Mouse (Mus musculus): Measurements from ENCODE around the gene Gm49027.

Gm49027 gene

DNA sequence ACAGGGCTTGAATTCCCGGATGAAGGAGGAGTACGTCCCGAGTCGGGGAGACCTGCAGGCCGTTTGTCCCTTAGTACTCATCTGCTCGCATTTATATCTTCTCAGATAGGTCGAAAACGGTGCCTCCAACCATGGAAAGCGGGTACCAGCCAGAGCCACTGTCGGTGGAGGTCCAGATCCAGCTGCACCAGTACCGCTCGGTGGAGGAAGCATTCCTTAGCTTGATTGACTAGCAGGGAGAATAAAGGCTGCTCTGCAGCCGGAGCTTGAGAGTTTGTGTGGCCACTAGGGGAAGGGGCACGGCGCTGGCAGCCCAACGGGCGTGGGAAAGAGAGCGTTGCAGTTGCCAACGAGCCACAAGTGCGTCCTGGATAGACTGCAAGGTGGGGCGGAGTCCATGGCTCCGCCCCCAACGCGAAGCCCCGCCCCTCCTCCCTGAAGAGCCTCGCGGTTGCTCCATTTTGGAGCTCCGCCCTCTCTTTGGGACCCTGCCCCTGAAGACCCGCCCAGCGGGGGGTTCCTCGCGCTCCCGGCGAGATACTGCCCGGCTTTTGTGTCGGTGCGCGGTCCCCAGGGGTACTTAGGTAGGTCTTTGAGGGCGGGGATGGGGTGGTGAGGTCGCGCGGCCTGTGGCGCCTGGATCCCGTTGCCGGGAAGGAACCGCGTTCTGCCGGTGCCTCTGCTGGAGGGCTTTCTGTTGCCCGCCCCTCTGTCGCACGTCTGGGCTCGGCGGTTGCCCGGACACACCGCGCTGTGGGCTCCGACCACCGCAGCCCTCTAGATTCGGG, 17.2 kb downstream of the Gm49027 start:
- peak; percentile 90 for DNase-seq (ENCODE audit: low read depth, low spot score)

DNA sequence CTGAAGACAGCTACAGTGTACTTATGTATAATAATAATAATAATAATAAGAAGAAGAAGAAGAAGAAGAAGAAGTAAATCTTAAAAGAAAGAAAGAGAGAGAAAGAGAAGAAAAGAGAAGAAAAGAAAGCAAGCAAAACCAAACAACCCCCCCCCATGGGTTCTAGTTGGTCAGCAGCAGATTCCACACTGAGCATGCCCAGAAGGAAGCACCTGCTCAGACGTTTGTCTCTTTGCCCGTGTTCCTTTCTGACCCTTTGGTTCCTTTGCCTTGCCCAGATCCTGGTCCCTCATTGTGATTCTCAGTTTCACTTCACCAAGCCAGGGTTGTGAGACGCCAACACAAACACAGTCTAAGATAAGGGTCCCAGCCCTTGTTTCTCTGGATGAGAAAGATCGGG, 23.3 kb downstream of the Gm49027 start:
- no peak for DNase-seq (ENCODE audit: low read depth, low spot score)

DNA sequence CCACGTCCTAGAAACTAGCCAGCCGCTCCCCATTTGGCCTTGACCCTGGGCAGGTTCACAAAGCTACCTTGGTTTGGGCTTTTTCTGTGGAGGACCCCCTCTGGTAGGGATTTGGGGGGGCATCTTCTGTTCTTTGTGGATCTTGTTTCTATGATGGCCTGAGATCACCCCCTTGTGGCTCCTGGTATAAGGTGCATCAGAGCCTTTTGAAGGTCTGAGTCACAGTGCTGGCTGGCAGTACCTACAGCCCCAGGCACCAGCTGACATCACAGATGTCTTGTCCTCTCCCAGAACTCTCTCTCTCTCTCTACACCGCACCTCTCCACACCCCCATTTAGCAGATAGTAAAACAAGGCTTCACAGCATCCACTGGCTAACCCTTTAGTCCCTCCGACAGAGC, 25.6 kb downstream of the Gm49027 start:
- peak; percentile 64 for DNase-seq (ENCODE audit: low read depth, low spot score)

DNA sequence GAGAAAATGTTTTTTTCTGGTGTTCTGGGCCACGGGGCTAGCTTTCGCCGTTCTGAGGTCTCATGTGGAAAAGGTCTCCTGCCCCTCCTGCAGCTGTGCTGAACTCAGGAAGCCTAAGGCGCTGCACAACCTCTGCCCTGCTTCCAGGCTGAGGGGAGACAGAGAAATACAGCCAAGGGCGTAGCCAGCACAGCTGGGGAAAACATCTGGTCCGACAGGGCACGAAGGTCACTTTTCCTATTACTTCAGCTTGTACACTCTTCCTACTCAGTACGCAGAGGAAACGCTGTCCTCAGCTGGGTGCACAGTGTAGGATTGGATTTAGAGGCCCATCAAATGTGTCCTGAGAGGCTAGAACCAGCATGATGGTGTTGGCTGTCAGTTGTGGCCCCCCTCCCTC, 35.4 kb downstream of the Gm49027 start:
- DNase-seq (ENCODE audit: low read depth, low spot score): no peak

DNA sequence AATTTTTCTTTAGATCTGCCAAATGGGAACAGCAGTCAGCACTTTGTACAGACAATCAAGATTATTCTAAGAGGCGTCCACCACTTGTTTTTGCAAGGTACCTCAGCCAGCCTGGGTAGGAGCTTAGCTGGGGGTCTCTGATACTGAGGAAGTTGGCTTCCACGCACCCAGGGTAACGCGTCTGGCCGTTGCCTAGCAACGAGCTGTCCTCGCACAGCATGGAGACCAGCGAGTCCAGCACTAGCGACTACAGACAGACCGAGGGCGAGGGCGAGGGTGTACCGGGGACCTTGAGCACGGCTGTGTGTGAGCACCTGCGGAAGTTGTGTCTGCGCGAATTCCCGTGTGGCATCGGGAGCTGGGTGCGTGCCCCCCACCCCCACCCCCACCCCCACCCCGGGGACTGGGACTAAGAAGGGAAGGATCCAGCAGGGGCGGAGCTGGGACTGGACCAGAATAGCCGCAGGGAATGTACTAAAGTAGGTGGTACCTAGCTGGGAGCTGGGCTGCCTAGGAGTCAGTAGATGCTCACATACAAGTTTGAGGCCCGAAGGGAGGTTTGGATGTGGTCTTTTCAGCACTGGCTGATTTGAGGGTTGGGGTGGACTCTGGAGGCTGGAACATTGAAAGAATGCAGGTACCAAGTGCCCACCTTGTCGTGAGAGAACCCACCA, 36.0 kb downstream of the Gm49027 start, which contains the start of the genes Lrrc43 and Il31:
Lrrc43 (plus strand) TSS at position 194 of the 674 bp plus-strand sequence.
Il31 (minus strand) TSS at position 378 of the 674 bp plus-strand sequence.
- no peak for DNase-seq (ENCODE audit: low read depth, low spot score)

DNA sequence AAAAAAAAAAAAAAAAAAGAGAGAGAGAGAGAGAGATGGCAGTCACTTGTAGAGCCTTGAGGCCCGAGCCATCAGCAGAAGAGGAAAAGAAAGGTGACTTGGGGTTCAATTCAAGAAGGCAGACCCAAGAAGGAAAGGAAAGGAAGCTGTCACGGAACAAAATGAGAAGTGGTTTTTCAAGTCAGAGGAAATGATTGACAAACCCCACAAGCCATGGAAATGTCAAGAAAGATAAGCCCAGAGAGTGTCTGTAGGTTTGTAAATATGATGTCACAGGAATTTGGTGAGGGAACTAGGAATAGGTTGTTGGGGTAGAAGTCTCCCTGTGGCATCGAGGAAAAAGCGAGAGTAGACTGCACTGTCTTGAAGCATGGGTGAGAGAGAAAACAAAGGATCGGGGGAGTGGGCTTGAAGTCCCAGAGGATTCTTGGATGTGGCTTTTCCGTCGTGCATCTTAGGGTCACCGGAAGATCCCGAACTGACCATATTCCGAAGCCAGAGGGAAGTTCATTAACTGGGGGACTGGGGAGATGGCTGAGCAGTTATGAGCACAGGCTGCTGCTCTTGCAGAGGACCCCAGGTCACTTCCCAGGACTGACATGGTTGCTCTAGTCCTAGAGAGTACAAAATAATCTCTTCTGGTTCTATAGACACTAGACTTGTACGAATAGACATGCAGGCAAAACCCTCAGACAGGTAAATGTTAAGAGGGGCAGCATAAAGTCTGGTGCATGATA, 37.5 kb downstream of the Gm49027 start:
- no peak for DNase-seq (ENCODE audit: low read depth, low spot score)

DNA sequence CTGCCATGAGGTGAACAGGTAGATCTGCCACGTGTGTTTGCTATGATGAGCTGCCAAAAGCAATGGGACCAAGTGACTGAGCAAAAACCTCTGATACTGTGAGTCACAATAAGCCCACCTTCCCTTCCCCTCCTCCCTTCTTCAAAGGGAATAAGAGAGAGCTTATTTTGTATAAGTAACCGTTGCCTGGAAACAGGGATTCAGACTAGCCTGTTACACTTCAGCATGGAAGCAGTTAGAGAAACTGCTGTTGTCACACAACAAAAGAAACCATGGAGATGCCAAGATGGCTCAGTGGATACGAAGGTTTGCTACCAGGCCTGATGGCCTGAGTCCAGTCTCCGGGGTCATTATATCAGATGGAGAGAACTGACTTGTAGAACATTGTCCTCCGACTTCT, 51.5 kb downstream of the Gm49027 start:
- DNase-seq (ENCODE audit: low read depth, low spot score): no peak

DNA sequence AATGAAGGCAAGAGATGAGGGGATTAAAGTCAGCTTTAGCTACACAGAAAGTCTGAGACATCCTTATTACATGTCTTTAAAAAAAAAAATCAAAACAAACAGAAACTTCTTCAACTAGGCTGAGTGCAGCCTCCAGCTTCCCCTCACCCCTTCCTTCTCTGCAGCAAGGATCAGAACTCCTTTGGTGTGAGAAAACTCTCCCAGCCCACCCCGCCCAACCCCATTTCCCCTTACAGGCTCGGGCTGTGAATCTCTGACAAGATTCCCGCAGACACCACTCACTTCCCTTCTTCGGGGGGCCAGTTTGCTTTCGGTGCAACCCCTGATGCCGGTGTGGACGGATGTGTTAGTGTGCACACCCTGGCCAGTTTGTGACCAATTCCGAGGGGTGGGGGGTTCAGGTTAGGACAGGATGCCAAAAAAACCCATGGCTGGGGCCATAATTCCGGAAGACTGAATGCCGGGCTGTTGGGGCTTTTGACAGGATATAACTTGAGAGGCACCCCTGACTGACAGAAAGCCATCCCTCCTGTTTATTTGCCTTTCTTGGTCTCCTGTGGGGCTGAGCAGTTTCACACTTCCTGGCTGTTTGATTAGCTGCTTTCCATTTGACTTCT, 54.4 kb downstream of the Gm49027 start:
- DNase-seq (ENCODE audit: low read depth, low spot score): peak; percentile 51

DNA sequence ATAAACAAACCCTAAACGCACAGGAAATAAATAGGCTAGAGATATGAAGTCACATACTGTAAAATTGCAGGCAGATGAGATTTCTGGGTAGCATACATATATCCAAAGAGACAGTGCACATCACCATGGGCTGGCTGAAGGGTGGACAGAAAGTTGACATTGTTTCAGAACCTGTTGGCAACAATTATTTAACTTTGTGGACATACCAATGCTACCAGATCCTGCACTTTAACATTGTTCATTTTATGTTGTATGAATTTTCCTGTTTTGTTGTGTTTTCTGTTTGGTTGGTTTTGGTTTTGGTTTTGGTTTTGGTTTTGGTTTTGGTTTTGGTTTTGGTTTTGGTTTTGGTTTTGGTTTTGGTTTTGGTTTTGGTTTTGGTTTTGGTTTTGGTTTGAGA, 60.6 kb downstream of the Gm49027 start:
- peak; percentile 20 for DNase-seq (ENCODE audit: low read depth, low spot score)

Measured in CD4-positive, CD25-positive, alpha-beta regulatory T cell, adult 2 months (primary cell).